Mouse (Mus musculus) stomach, postnatal 0 days (tissue): ENCODE measurements around the gene Tmprss6.

Experiments used
- CTCF ChIP-seq: IDR thresholded peaks from 2 replicates; pipeline ENCODE4 v1.5.1; 2016; ENCODE audit warnings: antibody characterized with exemption, low read depth, mild to moderate bottlenecking, moderate library complexity
- EP300 ChIP-seq: optimal IDR thresholded peaks from 2 replicates; pipeline ENCODE3; 2016; ENCODE audit warnings: antibody characterized with exemption

DNA sequence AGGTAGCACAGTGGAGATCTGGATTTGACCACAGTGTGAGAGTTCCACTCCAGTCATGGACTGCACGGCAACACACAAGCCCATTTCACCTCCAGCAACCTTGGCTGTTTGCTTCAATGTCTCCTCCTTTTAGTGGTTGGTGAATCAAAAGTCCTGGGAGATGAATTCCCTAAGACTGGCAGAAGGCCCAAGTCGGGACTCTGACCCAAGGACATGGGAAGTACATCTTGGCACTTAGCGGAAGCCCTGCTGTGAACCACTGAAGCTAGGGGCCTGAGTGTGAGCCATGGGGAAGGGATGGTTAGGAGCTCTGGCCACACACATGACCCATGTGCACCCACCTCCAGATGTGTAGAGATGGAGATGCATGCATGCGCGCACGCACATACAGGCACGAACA lies 864 bp downstream of the Tmprss6 start:
- TF ChIP-seq CTCF (no peak), EP300 (no peak)
